Mouse (Mus musculus): ENCODE results near the gene Psma7. TPM values are rescaled to one million over a fixed set of nuclear protein-coding genes. Genes with fewer than 3 reads are reported as not detected.

Psma7 gene
- 87.4 and 96.4 TPM in 2 replicates for polyA plus RNA-seq (2012; rRNA removed)

- WGBS, result under 1% methylated on average over 78 of the region's 78 CpGs
- peak within 1 kb of the TSS; percentile 99 for H3K4me3 ChIP-seq (ENCODE audit: extremely low read depth, insufficient read depth, insufficient read length)
- H3K36me3 ChIP-seq (ENCODE audit: control insufficient read depth, insufficient read depth, low read length), result peaks cover 10% of the 10 kb centered on the region
- TF ChIP-seq POLR2A (IDR thresholded peaks at IDR 0.05; ENCODE audit: low read depth, low read length), result peak; percentile 52
- TF ChIP-seq CTCF (IDR thresholded peaks at IDR 0.05; ENCODE audit: extremely low read depth, insufficient read depth, insufficient read length, insufficient replicate concordance), result no peak
- H3K27me3 ChIP-seq (ENCODE audit: control insufficient read depth, insufficient read depth, low read length), result no peaks in the 10 kb centered on the region
- H3K4me1 ChIP-seq (ENCODE audit: control insufficient read depth, insufficient read depth, insufficient read length), result peaks cover 12% of the 10 kb centered on the region
- H3K27ac ChIP-seq (ENCODE audit: insufficient read depth, low read length), result peak within 1 kb of the TSS; percentile 97
- DNase-seq (ENCODE audit: low read depth in 1 of 2, low spot score in 2 of 2), result peak; percentile 75 to 86
Measured at GRCm38 (mm10) chr2:180042256-180042857, at the start of gene Psma7, which contains the start of gene Ss18l1. Gene Psma7, minus strand, starts transcription at chr2:180042433. Gene Ss18l1, plus strand, starts transcription at chr2:180042509.

GRCm38 (mm10) chr2:180090285-180090684 lies 48.1 kb upstream of the Psma7 start:
- Histone ChIP-seq H3K27me3 (ENCODE audit: control insufficient read depth, insufficient read depth, low read length) (no peaks in the 10 kb centered on the region), H3K4me1 (ENCODE audit: control insufficient read depth, insufficient read depth, insufficient read length) (no peaks in the 10 kb centered on the region), H3K27ac (ENCODE audit: insufficient read depth, low read length) (no peak overlapping the region), H3K36me3 (ENCODE audit: control insufficient read depth, insufficient read depth, low read length) (peaks cover 3% of the 10 kb centered on the region; the same call in 1 of the 2 replicates), H3K4me3 (ENCODE audit: extremely low read depth, insufficient read depth, insufficient read length) (no peak overlapping the region)
- no peak for TF ChIP-seq POLR2A (IDR thresholded peaks at IDR 0.05; ENCODE audit: low read depth, low read length)
- TF ChIP-seq CTCF (IDR thresholded peaks at IDR 0.05; ENCODE audit: extremely low read depth, insufficient read depth, insufficient read length, insufficient replicate concordance), result no peak
- WGBS, result 68% methylated on average over 11 of the region's 11 CpGs
- no peak for DNase-seq (ENCODE audit: low read depth in 1 of 2, low spot score in 2 of 2)

- H3K4me3 ChIP-seq (ENCODE audit: extremely low read depth, insufficient read depth, insufficient read length), result no peak overlapping the region
- TF ChIP-seq POLR2A (IDR thresholded peaks at IDR 0.05; ENCODE audit: low read depth, low read length) (no peak), CTCF (IDR thresholded peaks at IDR 0.05; ENCODE audit: extremely low read depth, insufficient read depth, insufficient read length, insufficient replicate concordance) (no peak)
- peaks cover 12% of the 10 kb centered on the region for H3K36me3 ChIP-seq (ENCODE audit: control insufficient read depth, insufficient read depth, low read length)
- H3K4me1 ChIP-seq (ENCODE audit: control insufficient read depth, insufficient read depth, insufficient read length), result no peaks in the 10 kb centered on the region
- no peaks in the 10 kb centered on the region for H3K27me3 ChIP-seq (ENCODE audit: control insufficient read depth, insufficient read depth, low read length)
- no peak for DNase-seq (ENCODE audit: low read depth in 1 of 2, low spot score in 2 of 2)
- no peak overlapping the region for H3K27ac ChIP-seq (ENCODE audit: insufficient read depth, low read length)
- WGBS, result 94% methylated on average over 4 of the region's 4 CpGs
Measured at GRCm38 (mm10) chr2:180087472-180087871, 45.2 kb upstream of the Psma7 start.

GRCm38 (mm10) chr2:180086637-180087027 lies 44.4 kb upstream of the Psma7 start:
- TF ChIP-seq CTCF (IDR thresholded peaks at IDR 0.05; ENCODE audit: extremely low read depth, insufficient read depth, insufficient read length, insufficient replicate concordance) (no peak), POLR2A (IDR thresholded peaks at IDR 0.05; ENCODE audit: low read depth, low read length) (no peak)
- H3K4me1 ChIP-seq (ENCODE audit: control insufficient read depth, insufficient read depth, insufficient read length), result no peaks in the 10 kb centered on the region
- no peak overlapping the region for H3K4me3 ChIP-seq (ENCODE audit: extremely low read depth, insufficient read depth, insufficient read length)
- no peak for DNase-seq (ENCODE audit: low read depth in 1 of 2, low spot score in 2 of 2)
- H3K36me3 ChIP-seq (ENCODE audit: control insufficient read depth, insufficient read depth, low read length), result peaks cover 14% of the 10 kb centered on the region
- no peak overlapping the region for H3K27ac ChIP-seq (ENCODE audit: insufficient read depth, low read length)
- WGBS, result 83% methylated on average over 5 of the region's 5 CpGs
- H3K27me3 ChIP-seq (ENCODE audit: control insufficient read depth, insufficient read depth, low read length), result no peaks in the 10 kb centered on the region

GRCm38 (mm10) chr2:180085926-180086636 lies 43.8 kb upstream of the Psma7 start:
- H3K27me3 ChIP-seq (ENCODE audit: control insufficient read depth, insufficient read depth, low read length), result no peaks in the 10 kb centered on the region
- WGBS, result 92% methylated on average over 16 of the region's 16 CpGs
- TF ChIP-seq CTCF (IDR thresholded peaks at IDR 0.05; ENCODE audit: extremely low read depth, insufficient read depth, insufficient read length, insufficient replicate concordance) (no peak), POLR2A (IDR thresholded peaks at IDR 0.05; ENCODE audit: low read depth, low read length) (no peak)
- no peak for DNase-seq (ENCODE audit: low read depth in 1 of 2, low spot score in 2 of 2)
- no peaks in the 10 kb centered on the region for H3K4me1 ChIP-seq (ENCODE audit: control insufficient read depth, insufficient read depth, insufficient read length)
- no peak overlapping the region for H3K27ac ChIP-seq (ENCODE audit: insufficient read depth, low read length)
- no peak overlapping the region for H3K4me3 ChIP-seq (ENCODE audit: extremely low read depth, insufficient read depth, insufficient read length)
- H3K36me3 ChIP-seq (ENCODE audit: control insufficient read depth, insufficient read depth, low read length), result peaks cover 14% of the 10 kb centered on the region

- Histone ChIP-seq H3K36me3 (ENCODE audit: control insufficient read depth, insufficient read depth, low read length) (peaks cover 14% of the 10 kb centered on the region), H3K27ac (ENCODE audit: insufficient read depth, low read length) (no peak overlapping the region), H3K4me1 (ENCODE audit: control insufficient read depth, insufficient read depth, insufficient read length) (no peaks in the 10 kb centered on the region), H3K27me3 (ENCODE audit: control insufficient read depth, insufficient read depth, low read length) (no peaks in the 10 kb centered on the region), H3K4me3 (ENCODE audit: extremely low read depth, insufficient read depth, insufficient read length) (no peak overlapping the region)
- TF ChIP-seq POLR2A (IDR thresholded peaks at IDR 0.05; ENCODE audit: low read depth, low read length), result no peak
- TF ChIP-seq CTCF (IDR thresholded peaks at IDR 0.05; ENCODE audit: extremely low read depth, insufficient read depth, insufficient read length, insufficient replicate concordance), result no peak
- DNase-seq (ENCODE audit: low read depth in 1 of 2, low spot score in 2 of 2), result no peak
- WGBS, result 79% methylated on average over 3 of the region's 3 CpGs
Measured at GRCm38 (mm10) chr2:180084565-180084964, 42.3 kb upstream of the Psma7 start.

- Histone ChIP-seq H3K27me3 (ENCODE audit: control insufficient read depth, insufficient read depth, low read length) (no peaks in the 10 kb centered on the region), H3K4me1 (ENCODE audit: control insufficient read depth, insufficient read depth, insufficient read length) (no peaks in the 10 kb centered on the region), H3K27ac (ENCODE audit: insufficient read depth, low read length) (no peak overlapping the region), H3K36me3 (ENCODE audit: control insufficient read depth, insufficient read depth, low read length) (peaks cover 15% of the 10 kb centered on the region), H3K4me3 (ENCODE audit: extremely low read depth, insufficient read depth, insufficient read length) (no peak overlapping the region)
- 90% methylated on average over 10 of the region's 10 CpGs for WGBS
- TF ChIP-seq CTCF (IDR thresholded peaks at IDR 0.05; ENCODE audit: extremely low read depth, insufficient read depth, insufficient read length, insufficient replicate concordance), result no peak
- no peak for TF ChIP-seq POLR2A (IDR thresholded peaks at IDR 0.05; ENCODE audit: low read depth, low read length)
- no peak for DNase-seq (ENCODE audit: low read depth in 1 of 2, low spot score in 2 of 2)
Measured at GRCm38 (mm10) chr2:180083063-180083462, 40.8 kb upstream of the Psma7 start.

Data from spleen, adult 2 months (tissue).